Mouse (Mus musculus) G1E (cell line): ENCODE results near the gene Lgals9.

Experiments used
- CTCF ChIP-seq: IDR thresholded peaks from 2 replicates; pipeline ENCODE4 v1.5.1; 2012; ENCODE audit warnings: low read depth, low read length, inconsistent platforms, mixed read lengths
- GATA1 ChIP-seq: IDR thresholded peaks from 2 replicates; pipeline ENCODE4 v1.6.1; 2012; ENCODE audit warnings: borderline replicate concordance, low read length, inconsistent platforms, mixed read lengths

DNA sequence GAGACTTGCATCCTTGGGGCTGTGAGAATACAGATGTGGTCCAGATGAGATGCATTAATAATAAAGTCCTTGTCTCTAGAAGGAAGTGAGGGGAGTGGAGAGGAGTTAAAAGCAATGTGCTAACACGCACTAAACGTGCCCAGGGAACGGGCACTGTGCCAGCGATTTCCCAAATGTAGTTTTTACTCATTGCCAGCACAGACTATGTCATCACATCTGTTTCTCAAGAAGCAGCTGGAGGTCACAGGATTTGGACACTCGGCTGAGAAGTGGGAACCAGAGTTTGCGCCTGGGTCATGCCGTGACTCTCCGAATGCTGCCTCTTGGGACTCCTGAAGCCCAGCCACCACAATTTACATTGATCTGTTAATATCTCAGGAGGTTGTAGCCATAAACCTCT lies 34.4 kb downstream of the Lgals9 start:
- TF ChIP-seq CTCF: no peak
- no peak for TF ChIP-seq GATA1
